Mouse (Mus musculus): ENCODE measurements around the gene Ppp1r2.
A peak's percentile ranks its signal among the peaks of the same experiment; 100 is the strongest.

The Ppp1r2 gene

DNA sequence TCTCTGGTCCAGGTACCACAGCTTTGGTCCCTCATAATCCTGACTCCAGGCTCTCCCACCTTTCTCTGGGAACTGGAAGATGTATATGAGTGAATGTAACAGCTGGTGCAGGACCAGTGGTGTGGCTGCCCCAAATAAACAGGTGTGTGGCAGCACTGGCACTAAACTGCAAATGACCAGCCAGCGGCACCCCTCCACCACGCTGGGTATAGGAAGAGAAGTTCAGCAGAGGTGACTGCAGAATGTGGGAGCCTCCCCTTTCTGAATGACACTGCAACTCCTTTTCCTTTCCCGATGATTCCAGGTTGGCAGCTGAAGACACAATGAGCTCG, 41.9 kb downstream of the Ppp1r2 start:
- peak; percentile 16 for DNase-seq

DNA sequence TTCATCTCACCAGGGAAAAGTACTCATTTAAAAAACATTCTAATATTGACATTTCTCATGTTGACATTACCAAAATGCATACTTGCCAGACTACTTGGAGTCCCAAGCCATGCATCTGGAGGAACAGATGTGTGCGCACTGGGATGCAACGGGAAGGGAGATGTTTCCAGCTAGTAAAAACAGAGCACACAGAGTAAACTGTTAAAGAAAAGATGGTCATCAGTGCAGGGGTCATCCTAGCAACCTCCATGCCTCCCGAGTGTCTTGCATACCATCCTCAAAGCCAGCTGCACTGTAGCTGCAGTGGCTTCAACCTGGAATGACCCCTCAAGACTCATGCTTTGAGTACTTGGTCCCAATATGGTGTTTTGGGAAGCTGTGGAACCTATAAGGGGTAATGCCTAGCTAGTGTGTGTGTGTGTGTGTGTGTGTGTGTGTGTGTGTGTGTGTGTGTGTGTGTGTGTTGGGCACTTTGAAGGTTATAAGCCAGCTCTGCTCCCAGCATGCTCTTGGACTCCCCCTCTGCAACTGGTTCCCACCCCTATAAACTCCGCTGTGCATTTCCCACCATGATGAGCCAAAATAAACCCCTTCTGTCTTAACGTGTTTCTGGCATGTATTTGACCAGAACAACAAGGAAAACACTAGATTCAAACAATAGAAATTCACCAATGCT, 42.4 kb downstream of the Ppp1r2 start:
- DNase-seq, result peak; percentile 2

DNA sequence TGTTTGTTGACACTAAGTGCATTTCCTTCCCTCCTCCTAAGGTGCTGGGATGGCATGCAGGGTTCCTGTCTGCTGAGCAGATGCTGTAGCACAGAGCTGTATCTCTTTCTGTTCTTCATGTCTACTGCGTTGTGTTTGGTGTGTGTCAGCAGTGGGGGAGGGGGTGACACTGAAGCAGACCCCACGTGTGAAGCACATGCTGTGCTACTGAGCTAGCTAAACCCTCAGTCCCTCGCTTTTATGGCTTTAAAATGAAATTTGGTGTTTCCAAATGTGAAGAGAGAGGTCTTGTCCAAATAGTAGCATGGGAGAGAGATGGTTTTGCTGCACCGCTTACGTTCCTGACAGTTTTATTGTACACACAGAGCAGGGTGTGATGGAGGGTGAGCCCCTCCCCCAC, 43.5 kb downstream of the Ppp1r2 start:
- DNase-seq, result peak; percentile 5

DNA sequence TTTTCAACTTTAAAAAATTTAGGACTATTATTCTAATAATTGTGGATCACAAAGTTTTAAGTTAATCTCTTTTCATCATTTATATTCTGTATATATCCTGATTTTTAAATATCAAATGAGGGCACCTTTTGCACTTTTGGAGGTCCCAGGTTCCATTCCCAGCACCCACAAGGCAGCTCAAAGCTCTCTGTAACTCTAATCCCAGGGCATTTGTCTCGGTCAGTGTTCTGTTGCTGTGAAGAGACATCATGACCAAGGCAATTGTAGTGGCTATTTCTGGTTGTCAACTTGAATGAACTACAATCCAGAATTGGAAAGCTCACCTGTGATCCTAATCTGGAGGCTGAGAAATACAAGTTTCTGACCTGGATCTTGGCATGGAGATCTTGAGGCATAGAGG, 47.3 kb downstream of the Ppp1r2 start:
- DNase-seq, result no peak

DNA sequence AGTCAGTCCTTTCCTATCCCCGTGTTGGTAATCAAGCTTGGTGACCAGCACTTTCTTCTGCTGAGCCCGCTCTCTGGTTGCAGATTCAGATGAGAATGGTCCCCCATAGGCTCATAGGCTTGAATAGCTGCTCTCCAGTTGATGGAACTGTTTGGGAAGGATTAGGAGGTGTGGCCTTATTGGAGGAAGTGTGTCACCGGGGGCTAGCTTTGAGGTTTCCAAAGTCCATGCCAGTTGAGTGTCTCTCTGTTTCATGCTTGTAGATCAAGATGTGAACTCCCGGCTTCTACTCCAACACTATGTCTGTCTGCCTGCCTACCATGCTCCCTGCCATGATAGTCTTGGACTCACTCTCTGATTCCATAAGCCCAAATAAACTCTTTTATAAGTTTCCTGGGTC, 59.8 kb downstream of the Ppp1r2 start:
- no peak for DNase-seq

DNA sequence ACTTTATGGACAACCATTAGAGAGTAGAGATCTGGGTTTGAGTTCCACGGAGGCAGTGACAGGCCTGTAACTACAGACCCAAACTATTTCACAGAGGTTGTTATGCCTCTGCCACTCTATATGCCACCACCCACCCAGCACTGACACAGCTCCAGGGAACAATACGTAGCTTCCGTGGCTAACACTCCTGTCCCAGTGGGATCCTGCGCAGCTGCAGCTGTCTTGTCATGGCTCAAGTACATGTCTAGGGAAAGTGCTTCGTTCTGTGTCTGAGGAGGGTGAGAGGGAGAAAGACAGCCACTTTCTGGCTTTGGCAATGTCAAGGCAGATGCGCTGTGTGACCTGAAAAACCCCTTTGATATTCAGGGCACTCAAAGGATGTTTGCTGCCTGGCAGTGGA, 61.6 kb downstream of the Ppp1r2 start:
- no peak for DNase-seq

DNA sequence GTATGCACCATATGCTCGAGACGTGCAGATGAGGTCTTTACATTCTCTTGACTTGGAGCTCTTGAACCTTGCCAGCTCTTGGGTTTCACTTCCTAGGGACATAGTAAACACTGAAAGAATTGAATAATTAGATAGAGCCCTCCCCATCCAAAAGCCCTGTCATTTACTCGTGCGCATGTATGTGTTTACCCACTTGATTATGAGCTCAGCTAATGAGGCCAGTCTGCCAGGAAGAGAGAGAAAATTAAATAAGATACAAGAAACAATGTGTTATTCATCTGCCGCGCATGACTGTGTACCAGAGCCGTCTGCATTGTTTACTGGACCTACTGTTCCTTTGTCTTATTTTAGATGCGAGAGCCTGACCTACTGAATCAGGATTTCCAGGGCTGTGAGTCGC, 63.6 kb downstream of the Ppp1r2 start:
- DNase-seq, result peak; percentile 2

DNA sequence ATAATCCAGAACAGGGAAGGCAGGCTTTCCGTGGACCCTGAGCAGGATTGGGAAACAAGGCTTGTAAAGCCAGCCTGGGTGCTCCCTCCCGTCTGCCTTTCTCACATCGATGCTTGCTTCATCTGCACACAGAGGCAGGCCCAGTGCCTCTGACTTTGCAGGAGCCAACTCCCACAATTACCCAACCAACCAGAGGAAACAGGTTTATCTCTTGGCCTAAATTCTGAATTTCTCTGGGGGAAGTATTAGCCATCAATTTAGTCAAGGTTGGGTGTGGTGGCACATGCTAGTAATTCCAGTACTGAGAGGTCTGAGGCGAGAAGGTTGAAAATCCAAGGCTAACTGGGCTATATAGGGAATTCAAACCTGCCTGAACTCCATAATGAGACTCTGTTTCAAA, 64.6 kb downstream of the Ppp1r2 start:
- peak; percentile 3 for DNase-seq

DNA sequence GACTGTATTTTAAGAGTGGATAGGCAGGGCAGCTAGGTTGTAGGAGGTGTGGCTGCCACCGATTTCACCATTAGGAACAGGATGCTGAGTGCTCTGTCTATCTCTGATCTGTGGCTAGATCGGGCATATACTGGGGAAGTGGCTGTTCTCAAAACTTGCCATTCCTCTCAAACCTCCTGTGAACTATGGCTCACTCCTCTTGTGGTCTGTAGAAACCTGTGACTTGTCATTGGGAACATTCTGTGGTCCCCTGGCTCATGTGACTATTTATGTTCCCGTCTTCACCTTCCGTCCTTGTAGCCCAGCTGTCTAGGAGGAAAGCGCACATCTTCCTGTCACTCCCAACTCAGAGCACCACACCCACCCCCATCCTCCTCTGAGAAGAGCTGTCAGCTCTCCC, 65.2 kb downstream of the Ppp1r2 start:
- DNase-seq, result no peak

DNA sequence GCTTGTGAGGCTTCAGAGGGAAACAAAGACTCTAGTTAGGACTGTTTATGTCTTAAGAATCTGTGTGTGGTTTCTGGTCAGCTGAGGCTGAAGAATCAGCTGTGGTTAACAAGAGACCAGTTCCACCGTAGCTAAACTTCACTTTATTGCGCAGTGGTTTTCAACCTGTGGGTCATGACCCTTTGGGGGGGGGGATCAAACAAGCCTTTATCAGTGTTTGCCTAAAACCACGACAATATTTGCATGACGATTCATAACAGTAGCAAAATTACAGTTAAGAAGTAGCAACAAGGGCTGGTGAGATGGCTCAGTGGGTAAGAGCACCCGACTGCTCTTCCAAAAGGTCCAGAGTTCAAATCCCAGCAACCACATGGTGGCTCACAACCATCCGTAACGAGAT, 69.4 kb downstream of the Ppp1r2 start:
- no peak for DNase-seq

DNA sequence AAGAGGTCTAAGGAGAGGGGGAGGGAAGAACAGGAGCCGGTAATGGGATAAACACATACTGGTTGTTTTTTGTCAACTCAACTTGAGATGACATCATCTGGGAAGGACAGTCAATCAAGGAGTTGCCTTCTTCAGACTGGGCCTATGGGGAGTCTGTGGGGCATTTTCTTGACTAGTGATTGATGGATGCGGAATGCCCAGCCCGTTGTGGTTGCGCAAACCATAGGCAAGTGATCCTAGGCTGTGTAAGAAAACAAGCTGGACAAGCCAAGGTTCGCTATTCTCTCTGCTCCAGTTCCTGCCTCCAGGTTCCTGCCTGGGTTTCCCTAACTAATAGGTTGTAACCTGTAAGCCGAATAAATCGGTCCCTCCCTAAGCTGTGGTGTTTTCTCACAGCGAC, 69.9 kb downstream of the Ppp1r2 start:
- no peak for DNase-seq

DNA sequence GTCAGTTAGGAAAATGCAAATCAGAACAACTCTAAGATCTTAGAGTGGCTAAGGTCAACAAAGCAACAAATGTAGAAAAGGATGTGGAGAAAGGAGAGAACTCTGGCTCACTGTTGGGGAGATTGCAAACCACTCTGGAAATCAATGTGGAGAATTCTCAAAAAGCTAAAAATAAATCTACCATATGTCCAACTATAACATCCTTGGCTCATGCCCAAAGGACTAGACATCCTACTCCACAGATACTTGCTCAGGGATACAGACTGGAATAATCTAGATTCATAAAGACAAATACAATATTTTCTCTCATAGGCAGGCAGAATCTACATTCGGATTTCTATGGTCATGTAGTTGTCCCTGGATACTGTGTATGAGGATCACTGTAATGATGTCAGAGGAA, 70.9 kb downstream of the Ppp1r2 start:
- DNase-seq, result no peak

DNA sequence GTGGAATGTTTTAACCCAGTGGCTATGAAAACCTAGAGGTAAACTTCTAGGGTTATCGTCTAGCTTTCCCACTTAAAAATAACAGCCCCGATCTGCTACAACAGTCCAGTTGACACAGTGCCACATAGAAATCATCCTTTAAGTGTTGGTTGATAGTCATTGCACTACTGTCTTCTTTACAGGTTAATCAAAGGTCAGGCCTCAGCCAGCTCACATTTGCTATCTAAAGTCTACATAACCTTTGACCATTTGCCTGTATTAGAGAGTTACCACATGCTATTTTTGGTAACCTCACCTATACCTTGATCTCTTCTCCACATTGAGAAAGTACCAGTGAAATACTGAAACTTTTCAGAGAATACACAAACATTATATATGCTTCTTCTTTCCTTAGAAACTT, 73.4 kb downstream of the Ppp1r2 start:
- no peak for DNase-seq
